Mouse (Mus musculus) hindbrain, embryonic 10.5 days (tissue): ENCODE measurements around the gene Unc50. TPM values are rescaled to one million over a fixed set of nuclear protein-coding genes. Genes with fewer than 3 reads are reported as not detected.

Experiments used
- DNase-seq: peaks from one replicate; pipeline ENCODE4 v3.0.0-alpha.2; 2017; ENCODE audit warnings: low spot score
- H3K27ac ChIP-seq: fragments of 300-500 bp; sonication (generic); 2 replicates; pipeline ENCODE4 v1.5.1; 2016; ENCODE audit warnings: mild to moderate bottlenecking, moderate library complexity
- H3K27me3 ChIP-seq: fragments of 300-500 bp; sonication (generic); 2 replicates; pipeline ENCODE4 v1.6.1; 2016; ENCODE audit warnings: mild to moderate bottlenecking; ENCODE audit not compliant: poor library complexity, insufficient read depth, severe bottlenecking
- H3K36me3 ChIP-seq: fragments of 300-500 bp; sonication (generic); 2 replicates; pipeline ENCODE4 v1.6.1; 2016; ENCODE audit warnings: mild to moderate bottlenecking, moderate library complexity
- H3K4me1 ChIP-seq: fragments of 300-500 bp; sonication (generic); replicated peaks from 2 replicates; pipeline ENCODE4 v1.6.1; 2016; ENCODE audit warnings: mild to moderate bottlenecking
- H3K4me3 ChIP-seq: fragments of 300-500 bp; sonication (generic); 2 replicates; pipeline ENCODE4 v1.5.1; 2016; ENCODE audit warnings: mild to moderate bottlenecking, moderate library complexity
- H3K9me3 ChIP-seq: fragments of 300-500 bp; sonication (generic); 2 replicates; pipeline ENCODE4 v1.6.1; 2016; ENCODE audit warnings: mild to moderate bottlenecking, moderate library complexity
- WGBS: fragments of 180-500 bp; shearing (Covaris S2); methylation state at CpG from one replicate; pipeline ENCODE4 v1.1.7; 2016; 5-methylcytosine and 5-hydroxymethylcytosine counted together
- polyA plus RNA-seq: library from polyadenylated mRNA; unstranded; fragments of >200 nt; fragmentation: Nextera tagmentation; extraction: Ambion mirVana; gene quantifications from 2 replicates; pipeline ENCODE4 v1.2.1, GENCODE M21; 2016

The Unc50 gene
- 108 and 111 TPM in 2 replicates for polyA plus RNA-seq

- peaks cover 23% of the 10 kb centered on the region for H3K4me1 ChIP-seq
- no peaks in the 10 kb centered on the region for H3K27me3 ChIP-seq
- no peaks in the 10 kb centered on the region; the same call in 1 of the 2 replicates for H3K9me3 ChIP-seq
- WGBS, result 4% methylated on average over 57 of the region's 57 CpGs
- peak; percentile 91 for DNase-seq
- peak within 1 kb of the TSS; percentile 90 for H3K4me3 ChIP-seq
- peak within 1 kb of the TSS; percentile 91 for H3K27ac ChIP-seq
- H3K36me3 ChIP-seq, result peaks cover 61% of the 10 kb centered on the region
Measured at GRCm38 (mm10) chr1:37429366-37430296, at the start of gene Unc50, which contains the start of gene Coa5. Gene Unc50 (plus strand): TSS chr1:37430139. Gene Coa5 (minus strand): TSS chr1:37430103.

- H3K4me3 ChIP-seq, result no peak overlapping the region
- no peak for DNase-seq
- 91% methylated on average over 5 of the region's 5 CpGs for WGBS
- no peaks in the 10 kb centered on the region for H3K27me3 ChIP-seq
- H3K36me3 ChIP-seq, result peaks cover 13% of the 10 kb centered on the region
- no peaks in the 10 kb centered on the region; the same call in 1 of the 2 replicates for H3K4me1 ChIP-seq
- no peaks in the 10 kb centered on the region for H3K9me3 ChIP-seq
- no peak overlapping the region for H3K27ac ChIP-seq
Measured at GRCm38 (mm10) chr1:37380913-37381312, 49.0 kb upstream of the Unc50 start.

- WGBS, result 86% methylated on average over 3 of the region's 3 CpGs
- H3K4me1 ChIP-seq, result no peaks in the 10 kb centered on the region; the same call in 1 of the 2 replicates
- no peaks in the 10 kb centered on the region for H3K27me3 ChIP-seq
- H3K4me3 ChIP-seq, result no peak overlapping the region
- no peak for DNase-seq
- no peaks in the 10 kb centered on the region for H3K9me3 ChIP-seq
- no peak overlapping the region for H3K27ac ChIP-seq
- peaks cover 18% of the 10 kb centered on the region for H3K36me3 ChIP-seq
Measured at GRCm38 (mm10) chr1:37384304-37384703, 45.6 kb upstream of the Unc50 start.

GRCm38 (mm10) chr1:37386448-37386971 lies 43.4 kb upstream of the Unc50 start:
- WGBS, result 81% methylated on average over 7 of the region's 7 CpGs

GRCm38 (mm10) chr1:37393174-37393573 lies 36.8 kb upstream of the Unc50 start:
- Histone ChIP-seq H3K9me3 (no peaks in the 10 kb centered on the region), H3K27me3 (no peaks in the 10 kb centered on the region), H3K27ac (no peak overlapping the region), H3K4me3 (no peak overlapping the region), H3K36me3 (peaks cover 25% of the 10 kb centered on the region), H3K4me1 (peaks cover 6% of the 10 kb centered on the region; the same call in 1 of the 2 replicates)
- 82% methylated on average over 5 of the region's 5 CpGs for WGBS
- no peak for DNase-seq

More at GRCm38 (mm10) chr1:37386448-37386971, 43.4 kb upstream of the Unc50 start:
- Histone ChIP-seq H3K27ac (no peak overlapping the region), H3K27me3 (no peaks in the 10 kb centered on the region), H3K4me1 (no peaks in the 10 kb centered on the region), H3K9me3 (no peaks in the 10 kb centered on the region), H3K4me3 (no peak overlapping the region), H3K36me3 (peaks cover 20% of the 10 kb centered on the region)
- DNase-seq, result no peak

- Histone ChIP-seq H3K9me3 (no peaks in the 10 kb centered on the region), H3K27ac (peak overlapping the region; percentile 40), H3K27me3 (no peaks in the 10 kb centered on the region), H3K4me3 (no peak overlapping the region), H3K4me1 (peaks cover 14% of the 10 kb centered on the region; the same call in 1 of the 2 replicates), H3K36me3 (peaks cover 10% of the 10 kb centered on the region; the same call in 1 of the 2 replicates)
- WGBS, result 54% methylated on average over 1 of the region's 1 CpGs
- DNase-seq, result no peak
Measured at GRCm38 (mm10) chr1:37396481-37396880, 33.5 kb upstream of the Unc50 start.

- Histone ChIP-seq H3K4me1 (peaks cover 14% of the 10 kb centered on the region; the same call in 1 of the 2 replicates), H3K27me3 (no peaks in the 10 kb centered on the region), H3K36me3 (no peaks in the 10 kb centered on the region), H3K9me3 (no peaks in the 10 kb centered on the region), H3K4me3 (no peak overlapping the region), H3K27ac (no peak overlapping the region)
- no peak for DNase-seq
- 71% methylated on average over 3 of the region's 3 CpGs for WGBS
Measured at GRCm38 (mm10) chr1:37398961-37399360, 31.0 kb upstream of the Unc50 start.

- no peak for DNase-seq
- Histone ChIP-seq H3K27me3 (no peaks in the 10 kb centered on the region), H3K4me1 (peaks cover 15% of the 10 kb centered on the region; the same call in 1 of the 2 replicates), H3K27ac (0 out of 2 replicates have a peak overlapping the region, but pooled peaks have one; percentile 12), H3K9me3 (no peaks in the 10 kb centered on the region), H3K4me3 (no peak overlapping the region), H3K36me3 (no peaks in the 10 kb centered on the region)
- 79% methylated on average over 8 of the region's 8 CpGs for WGBS
Measured at GRCm38 (mm10) chr1:37399734-37400133, 30.2 kb upstream of the Unc50 start.

- Histone ChIP-seq H3K27ac (no peak overlapping the region), H3K36me3 (no peaks in the 10 kb centered on the region), H3K27me3 (no peaks in the 10 kb centered on the region), H3K4me3 (no peak overlapping the region), H3K9me3 (no peaks in the 10 kb centered on the region), H3K4me1 (peaks cover 18% of the 10 kb centered on the region; the same call in 1 of the 2 replicates)
- DNase-seq, result peak; percentile 52
- WGBS, result 60% methylated on average over 4 of the region's 4 CpGs
Measured at GRCm38 (mm10) chr1:37401687-37402086, 28.3 kb upstream of the Unc50 start.

- WGBS, result 77% methylated on average over 2 of the region's 2 CpGs
- no peaks in the 10 kb centered on the region for H3K27me3 ChIP-seq
- H3K36me3 ChIP-seq, result no peaks in the 10 kb centered on the region
- DNase-seq, result no peak
- no peaks in the 10 kb centered on the region for H3K9me3 ChIP-seq
- H3K4me1 ChIP-seq, result 0 out of 2 replicates have a peak, but pooled peaks cover 7% of the 10 kb centered on the region
- no peak overlapping the region for H3K4me3 ChIP-seq
- no peak overlapping the region for H3K27ac ChIP-seq
Measured at GRCm38 (mm10) chr1:37405137-37405536, 24.8 kb upstream of the Unc50 start.

GRCm38 (mm10) chr1:37407228-37407627 lies 22.7 kb upstream of the Unc50 start:
- Histone ChIP-seq H3K36me3 (no peaks in the 10 kb centered on the region), H3K27me3 (no peaks in the 10 kb centered on the region), H3K4me1 (0 out of 2 replicates have a peak, but pooled peaks cover 7% of the 10 kb centered on the region), H3K27ac (no peak overlapping the region), H3K4me3 (no peak overlapping the region), H3K9me3 (no peaks in the 10 kb centered on the region)
- no peak for DNase-seq
- 84% methylated on average over 8 of the region's 8 CpGs for WGBS

- no peaks in the 10 kb centered on the region for H3K27me3 ChIP-seq
- no peak overlapping the region for H3K27ac ChIP-seq
- H3K4me3 ChIP-seq, result no peak overlapping the region
- no peaks in the 10 kb centered on the region for H3K9me3 ChIP-seq
- 87% methylated on average over 8 of the region's 8 CpGs for WGBS
- no peaks in the 10 kb centered on the region for H3K36me3 ChIP-seq
- 0 out of 2 replicates have a peak, but pooled peaks cover 7% of the 10 kb centered on the region for H3K4me1 ChIP-seq
- no peak for DNase-seq
Measured at GRCm38 (mm10) chr1:37408059-37408458, 21.9 kb upstream of the Unc50 start.

GRCm38 (mm10) chr1:37408678-37409077 lies 21.3 kb upstream of the Unc50 start:
- Histone ChIP-seq H3K27ac (no peak overlapping the region), H3K9me3 (no peaks in the 10 kb centered on the region), H3K4me3 (no peak overlapping the region), H3K4me1 (0 out of 2 replicates have a peak, but pooled peaks cover 7% of the 10 kb centered on the region), H3K36me3 (no peaks in the 10 kb centered on the region), H3K27me3 (no peaks in the 10 kb centered on the region)
- 84% methylated on average over 3 of the region's 3 CpGs for WGBS
- DNase-seq, result no peak
